10 mouse cellular contexts compared by ENCODE assay signal in genomic region chr1:58304296-58304695, GRCm38 (mm10). TPM values are rescaled to one million over a fixed set of nuclear protein-coding genes. Genes with fewer than 3 reads are reported as not detected.
A peak's percentile ranks its signal among the peaks of the same experiment; 100 is the strongest.
DNase-seq lines count a peak whose midpoint lies in the region; ATAC-seq lines count a peak whose summit lies in the region.
"Had no signal": no experiment of that assay in that cellular context is flagged by ENCODE, and none has a peak within 500 bp of the region (broad histone marks: within the 10 kb centered on the region; RNA-seq: fewer than 3 reads in every experiment).

No protein-coding gene starts in this region.

- H3K4me1 ChIP-seq in lung, embryonic 15.5 days, result peaks cover 4% of the 10 kb centered on the region
- H3K4me1 ChIP-seq: neural tube, embryonic 12.5 days had no signal

- H3K4me2 ChIP-seq in lung, embryonic 15.5 days, result no peak overlapping the region
- H3K4me2 ChIP-seq: heart, embryonic 13.5 days; neural tube, embryonic 12.5 days had no signal

- H3K4me3 ChIP-seq in lung, embryonic 15.5 days, result no peak overlapping the region
- H3K4me3 ChIP-seq: heart, embryonic 13.5 days; neural tube, embryonic 12.5 days had no signal

- H3K9me3 ChIP-seq in lung, embryonic 15.5 days, result no peaks in the 10 kb centered on the region
- H3K9me3 ChIP-seq: heart, embryonic 13.5 days; neural tube, embryonic 12.5 days had no signal

- no peak for DNase-seq in lung, postnatal 36 days
- peak; percentile 65 for DNase-seq in adrenal gland, adult 2 months
- peak; percentile 53 for DNase-seq in heart, postnatal 4 days
- DNase-seq in thymus, postnatal 14 days, result peak; percentile 39
- DNase-seq in gastrocnemius, postnatal 14 days, result no peak
- DNase-seq in gastrocnemius, postnatal 25 days, result no peak
- DNase-seq in retina, postnatal 1 day, result no peak

- peak overlapping the region; percentile 18; the same call in 1 of the 2 replicates for H3K27ac ChIP-seq in lung, embryonic 15.5 days
- H3K27ac ChIP-seq: heart, embryonic 13.5 days; neural tube, embryonic 12.5 days had no signal

- H3K36me3 ChIP-seq in lung, embryonic 15.5 days, result no peaks in the 10 kb centered on the region
- H3K36me3 ChIP-seq: heart, embryonic 13.5 days; neural tube, embryonic 12.5 days had no signal

- intact Hi-C loops in gastrocnemius, postnatal 14 days (cut with DNase I; ENCODE audit: low total_unique reads), result no loop called here

- ATAC-seq in lung, embryonic 15.5 days (ENCODE audit: borderline replicate concordance, extremely low read depth, low FRiP score, low TSS enrichment), result peak; percentile 38

- 48% methylated on average over 12 of the region's 12 CpGs for WGBS in lung, embryonic 15.5 days

- no peaks in the 10 kb centered on the region for H3K27me3 ChIP-seq in lung, embryonic 15.5 days
- H3K27me3 ChIP-seq: neural tube, embryonic 12.5 days had no signal

- no peak overlapping the region for H3K9ac ChIP-seq in lung, embryonic 15.5 days
- H3K9ac ChIP-seq: heart, embryonic 13.5 days; neural tube, embryonic 12.5 days had no signal

RNA-seq across cellular contexts. Expression of gene Aox2, which starts 26.2 kb away (rescaled TPM):
- 0.04 TPM in 1 of 2 replicates, not detected in the other for polyA plus RNA-seq in lung, embryonic 15.5 days (2015; fragmentation: Nextera tagmentation; extraction: Ambion mirVana)
- under 1 TPM; 0.24 to 0.55 TPM for total RNA-seq in adrenal gland, adult 2 months (2021)
- polyA plus RNA-seq in adrenal gland, adult 2 months (2012; rRNA removed), result 0.02 TPM in 1 of 2 replicates, not detected in the other
- under 1 TPM in 1 of 2 experiments, not detected in 1; 0.05 TPM for total RNA-seq in heart, postnatal 4 days (2021)
- total RNA-seq in gastrocnemius, postnatal 14 days (2021), result under 1 TPM; 0.08 to 0.13 TPM
- total RNA-seq in gastrocnemius, postnatal 25 days (2021), result not detected
- polyA plus RNA-seq: heart, embryonic 13.5 days; neural tube, embryonic 12.5 days had no signal

Comparison
In these comparisons a context has a peak if more than half of its experiments do, and no peak if none do; other contexts are left out.
1. DNase-seq: peak in adrenal gland, adult 2 months (single experiment), heart, postnatal 4 days (single experiment) and thymus, postnatal 14 days (single experiment); none in lung, postnatal 36 days (single experiment), gastrocnemius, postnatal 14 days (single experiment), gastrocnemius, postnatal 25 days (single experiment) and retina, postnatal 1 day (single experiment).